Mouse (Mus musculus) ES-E14 (cell line): ENCODE data around the gene Cmtr1. TPM values are rescaled to one million over a fixed set of nuclear protein-coding genes. Genes with fewer than 3 reads are reported as not detected.
A peak's percentile ranks its signal among the peaks of the same experiment; 100 is the strongest.

ENCODE experiments used
- DNase-seq: peaks from one replicate; pipeline ENCODE4 v3.0.0-alpha.2; 2013; ENCODE audit warnings: low read depth, low spot score
- H3K27ac ChIP-seq: 2 replicates; pipeline ENCODE4 v1.5.1; 2012; ENCODE audit warnings: low read depth, mild to moderate bottlenecking, low read length, moderate library complexity, mixed read lengths; ENCODE audit not compliant: poor library complexity, insufficient read depth, severe bottlenecking
- H3K36me3 ChIP-seq: 2 replicates; pipeline ENCODE4 v1.6.1; 2012; ENCODE audit warnings: mild to moderate bottlenecking, low read length, moderate library complexity, mixed read lengths; ENCODE audit not compliant: control insufficient read depth, poor library complexity, insufficient read depth, severe bottlenecking
- H3K4me1 ChIP-seq, 2 experiments: fragments of 150-350 bp in 1 of 2; sonication (generic) in 1 of 2; 2 replicates each; pipeline ENCODE4 v1.6.1; 2012; ENCODE audit warnings: low read length in 2 of 2, mild to moderate bottlenecking in 1 of 2, mixed read lengths in 1 of 2; ENCODE audit not compliant: control insufficient read depth in 2 of 2, insufficient read depth in 2 of 2, poor library complexity in 1 of 2
- H3K4me3 ChIP-seq, 2 experiments: fragments of 150-350 bp in 1 of 2; sonication (generic) in 1 of 2; 2 replicates each; pipeline ENCODE4 v1.5.1; 2012; ENCODE audit warnings: low read length in 2 of 2, low read depth in 1 of 2, mild to moderate bottlenecking in 1 of 2, mixed read lengths in 1 of 2; ENCODE audit not compliant: insufficient read depth in 1 of 2, poor library complexity in 1 of 2, severe bottlenecking in 1 of 2
- H3K9ac ChIP-seq: 2 replicates; pipeline ENCODE4 v1.6.1; 2012; ENCODE audit warnings: low read depth, mild to moderate bottlenecking, low read length, mixed read lengths; ENCODE audit not compliant: poor library complexity, insufficient read depth, severe bottlenecking
- H3K9me3 ChIP-seq: fragments of 150-350 bp; sonication (generic); 2 replicates; pipeline ENCODE4 v1.6.1; 2012; ENCODE audit warnings: low read depth, mild to moderate bottlenecking, low read length; ENCODE audit not compliant: control insufficient read depth, insufficient read depth
- CHD2 ChIP-seq: IDR thresholded peaks from 2 replicates; pipeline ENCODE4 v1.6.1; 2014; ENCODE audit warnings: mild to moderate bottlenecking, low read depth, low read length, inconsistent platforms
- HCFC1 ChIP-seq: IDR thresholded peaks from 2 replicates; pipeline ENCODE4 v1.6.1; 2012; ENCODE audit warnings: low read length, inconsistent platforms, borderline replicate concordance; ENCODE audit not compliant: insufficient read depth
- MAFK ChIP-seq: IDR thresholded peaks from 2 replicates; pipeline ENCODE4 v1.6.1; 2014; ENCODE audit warnings: mild to moderate bottlenecking, low read depth, low read length, inconsistent platforms; ENCODE audit not compliant: insufficient read depth
- ZC3H11A ChIP-seq: IDR thresholded peaks from 2 replicates; pipeline ENCODE4 v1.6.1; 2012; ENCODE audit warnings: low read depth, mild to moderate bottlenecking, inconsistent platforms, low read length, borderline replicate concordance
- ZNF384 ChIP-seq: IDR thresholded peaks from 2 replicates; pipeline ENCODE4 v1.6.1; 2012; ENCODE audit warnings: low read depth, low read length, inconsistent platforms
- in situ Hi-C, 2 experiments: fragments of 600-800 bp; cut with MboI; formaldehyde crosslinking; loops; one replicate each; pipeline ENCODE4 v1.15.1; 2025; ENCODE audit warnings: low sequenced_read_pairs in 2 of 2, inconsistent platforms in 1 of 2; ENCODE audit not compliant: unreplicated experiment in 2 of 2
- total RNA-seq: library from RNA; depleted of rRNA; stranded (reverse); fragments of 300-350 nt; gene quantifications from 2 replicates; pipeline ENCODE4 v1.2.3, GENCODE M21; 2012

The Cmtr1 gene
- total RNA-seq, 1 experiment, result 130 TPM

DNA sequence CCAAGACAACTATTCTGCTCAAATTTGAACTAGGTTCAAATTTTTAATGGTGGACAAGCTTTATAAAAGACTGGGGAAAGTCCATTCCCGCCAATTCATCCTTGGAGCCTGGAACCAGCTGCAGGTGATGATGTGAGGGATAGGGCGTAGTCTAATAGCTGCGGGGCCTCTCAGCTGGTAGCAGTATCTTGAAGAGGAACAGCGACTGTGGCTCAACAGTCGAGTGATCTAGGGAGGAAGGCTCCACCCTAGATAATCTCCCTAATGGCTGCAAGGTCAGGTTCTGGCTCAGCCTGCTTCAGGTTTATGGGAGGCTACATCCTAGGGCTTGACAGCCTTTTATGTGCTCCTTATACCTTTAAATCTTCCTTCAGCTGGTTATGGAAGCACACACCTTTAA is 30.8 kb upstream of the Cmtr1 start:
- DNase-seq, result peak; percentile 43
- in situ Hi-C loops, result no loop called here

DNA sequence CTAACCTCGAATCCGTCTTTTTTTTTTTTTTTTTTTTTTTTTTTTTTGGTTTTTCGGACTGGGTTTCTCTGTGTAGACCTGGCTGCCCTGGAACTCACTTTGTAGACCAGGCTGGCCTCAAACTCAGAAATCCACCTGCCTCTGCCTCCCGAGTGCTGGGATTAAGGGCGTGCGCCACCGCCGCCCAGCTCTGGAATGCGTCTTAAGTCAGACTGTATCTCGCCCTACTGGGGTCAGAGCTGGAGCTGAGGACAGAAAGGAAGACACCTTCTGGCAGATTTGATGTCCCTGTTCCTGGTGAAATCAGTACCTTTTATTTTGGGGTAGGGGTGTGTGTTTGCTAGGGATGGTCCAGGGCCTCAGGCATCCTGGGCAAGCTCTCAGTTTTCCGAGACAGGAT is 28.1 kb upstream of the Cmtr1 start:
- Histone ChIP-seq H3K4me3 (no peak overlapping the region), H3K4me1 (peaks cover 0 to 26% of the 10 kb centered on the region in 2 experiments; a peak in 2 of 4 replicates), H3K27ac (no peak overlapping the region), H3K9me3 (no peaks in the 10 kb centered on the region), H3K36me3 (peaks cover 34% of the 10 kb centered on the region), H3K9ac (no peak overlapping the region)
- TF ChIP-seq ZNF384 (peak; percentile 62; the same call in 1 of the 2 replicates), MAFK (no peak), ZC3H11A (no peak)
- in situ Hi-C loops, result no loop called here
- no peak for DNase-seq

More for the DNA sequence above, 30.8 kb upstream of the Cmtr1 start:
- Histone ChIP-seq H3K9ac (no peak overlapping the region), H3K36me3 (peaks cover 36% of the 10 kb centered on the region), H3K4me3 (no peak overlapping the region), H3K27ac (no peak overlapping the region; the same call in 1 of the 2 replicates), H3K9me3 (no peaks in the 10 kb centered on the region), H3K4me1 (peaks cover 0 to 25% of the 10 kb centered on the region in 2 experiments; a peak in 2 of 4 replicates)
- TF ChIP-seq CHD2 (no peak), ZNF384 (no peak), HCFC1 (no peak), MAFK (no peak), ZC3H11A (no peak)

DNA sequence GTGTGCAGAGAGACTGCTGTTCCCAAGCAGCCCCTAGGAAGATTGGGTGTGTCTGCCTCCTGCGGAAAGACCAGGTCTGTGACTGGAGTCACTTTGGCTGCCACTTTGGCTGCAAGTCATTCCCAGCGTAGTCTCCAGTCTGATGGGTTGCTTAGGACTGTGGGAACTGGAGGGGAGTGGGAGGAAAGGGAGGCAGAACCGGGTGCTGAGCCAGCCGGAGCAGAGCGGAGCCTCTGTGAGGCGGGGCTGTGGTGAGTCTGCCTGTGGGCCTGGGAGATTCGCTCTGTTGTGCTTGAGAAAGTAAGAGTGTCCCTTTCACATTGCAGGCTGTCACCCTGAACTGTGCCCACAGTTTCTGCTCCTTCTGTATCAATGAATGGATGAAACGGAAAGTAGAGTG is 24.9 kb upstream of the Cmtr1 start:
- in situ Hi-C loops, result no loop called here
- peaks cover 29% of the 10 kb centered on the region for H3K36me3 ChIP-seq

DNA sequence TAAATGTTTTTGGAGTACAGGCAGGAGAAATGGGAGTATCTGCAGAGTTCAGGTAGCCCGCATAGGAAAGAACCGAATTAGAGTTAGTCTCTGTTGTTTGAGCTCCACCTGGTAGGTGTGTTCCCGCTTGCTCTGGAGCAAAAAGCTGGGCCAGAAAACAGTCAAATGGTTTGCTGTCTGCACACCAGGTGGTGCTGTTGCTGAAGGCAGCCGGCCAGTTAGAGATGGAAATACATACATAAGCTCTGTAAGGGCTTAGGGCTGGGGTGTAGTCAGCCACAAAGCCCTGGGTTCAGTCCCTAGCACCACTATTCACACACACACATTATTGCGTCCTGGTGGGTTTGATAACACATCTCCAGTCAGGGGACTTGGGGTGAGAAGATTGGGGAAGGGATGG is 24.3 kb upstream of the Cmtr1 start:
- no peak for DNase-seq
- Histone ChIP-seq H3K4me3 (no peak overlapping the region), H3K36me3 (peaks cover 32% of the 10 kb centered on the region), H3K9ac (no peak overlapping the region), H3K9me3 (no peaks in the 10 kb centered on the region), H3K27ac (no peak overlapping the region), H3K4me1 (peaks cover 0 to 39% of the 10 kb centered on the region in 2 experiments; a peak in 2 of 4 replicates)
- in situ Hi-C loops, result no loop called here
- 0 out of 2 replicates have a peak, but pooled peaks have one; percentile 12 for TF ChIP-seq ZC3H11A
- no peak for TF ChIP-seq HCFC1

More for the DNA sequence above, 24.9 kb upstream of the Cmtr1 start:
- no peak overlapping the region for H3K27ac ChIP-seq
- no peak for DNase-seq
- peaks cover 0 to 34% of the 10 kb centered on the region in 2 experiments; a peak in 2 of 4 replicates for H3K4me1 ChIP-seq
- TF ChIP-seq ZNF384, result no peak
- no peak for TF ChIP-seq HCFC1
- TF ChIP-seq CHD2, result no peak
- no peak for TF ChIP-seq ZC3H11A
- TF ChIP-seq MAFK, result no peak
- no peak overlapping the region for H3K9ac ChIP-seq
- no peaks in the 10 kb centered on the region for H3K9me3 ChIP-seq
- H3K4me3 ChIP-seq, result no peak overlapping the region

DNA sequence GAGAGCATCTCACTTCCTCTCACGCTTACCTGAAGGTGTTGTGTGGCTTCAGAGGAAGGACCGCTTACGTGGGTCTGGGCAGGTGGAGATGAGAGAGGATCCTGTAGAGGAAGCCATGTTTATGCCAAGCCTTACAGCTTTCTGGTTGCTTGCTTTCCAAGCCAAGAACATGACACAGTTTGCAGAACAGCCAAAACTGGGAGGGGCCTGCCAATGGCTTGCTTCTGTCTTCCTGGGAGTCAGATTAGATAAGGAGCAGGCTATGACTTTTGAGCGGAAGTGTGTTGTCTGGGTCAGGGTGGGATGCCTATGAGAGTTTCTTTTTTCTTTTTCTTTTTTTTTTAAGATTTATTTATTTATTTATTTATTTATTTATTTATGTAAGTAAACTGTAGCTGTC is 23.0 kb upstream of the Cmtr1 start:
- TF ChIP-seq ZC3H11A (no peak), ZNF384 (no peak), CHD2 (no peak), MAFK (no peak), HCFC1 (no peak)
- no peaks in the 10 kb centered on the region for H3K9me3 ChIP-seq
- peaks cover 0 to 36% of the 10 kb centered on the region in 2 experiments; a peak in 2 of 4 replicates for H3K4me1 ChIP-seq
- H3K36me3 ChIP-seq, result peaks cover 28% of the 10 kb centered on the region; the same call in 1 of the 2 replicates
- DNase-seq, result no peak
- no peak overlapping the region for H3K27ac ChIP-seq
- H3K4me3 ChIP-seq, result no peak overlapping the region
- in situ Hi-C loops, result no loop called here
- no peak overlapping the region for H3K9ac ChIP-seq
